Mouse (Mus musculus): ENCODE data around the gene Tbc1d22a. TPM values are rescaled to one million over a fixed set of nuclear protein-coding genes. Genes with fewer than 3 reads are reported as not detected.

Tbc1d22a gene
- polyA plus RNA-seq, 1 experiment from 2014 or later = 12.4 TPM

GRCm38 (mm10) chr15:86362306-86363150 is 148.3 kb downstream of the Tbc1d22a start:
- no peaks in the 10 kb centered on the region for H3K36me3 ChIP-seq
- H3K4me2 ChIP-seq = no peak overlapping the region
- H3K4me3 ChIP-seq = no peak overlapping the region
- H3K27ac ChIP-seq = no peak overlapping the region
- 70% methylated on average over 10 of the region's 10 CpGs for WGBS
- ATAC-seq (ENCODE audit: insufficient number of reproducible peaks, low FRiP score, low TSS enrichment, low read depth) = no peak
- H3K27me3 ChIP-seq = no peaks in the 10 kb centered on the region
- no peaks in the 10 kb centered on the region for H3K9me3 ChIP-seq
- H3K9ac ChIP-seq = no peak overlapping the region
- H3K4me1 ChIP-seq = peaks cover 5% of the 10 kb centered on the region; the same call in 1 of the 2 replicates

- Histone ChIP-seq H3K4me3 (no peak overlapping the region), H3K36me3 (no peaks in the 10 kb centered on the region), H3K9ac (no peak overlapping the region), H3K27me3 (no peaks in the 10 kb centered on the region), H3K9me3 (no peaks in the 10 kb centered on the region), H3K27ac (no peak overlapping the region), H3K4me1 (peaks cover 14% of the 10 kb centered on the region), H3K4me2 (no peak overlapping the region)
- WGBS = 85% methylated on average over 4 of the region's 4 CpGs
- no peak for ATAC-seq (ENCODE audit: insufficient number of reproducible peaks, low FRiP score, low TSS enrichment, low read depth)
Measured at GRCm38 (mm10) chr15:86363841-86364295, 149.6 kb downstream of the Tbc1d22a start.

GRCm38 (mm10) chr15:86364948-86365658 is 150.8 kb downstream of the Tbc1d22a start:
- no peaks in the 10 kb centered on the region for H3K9me3 ChIP-seq
- no peak overlapping the region for H3K27ac ChIP-seq
- no peaks in the 10 kb centered on the region for H3K27me3 ChIP-seq
- no peak for ATAC-seq (ENCODE audit: insufficient number of reproducible peaks, low FRiP score, low TSS enrichment, low read depth)
- H3K4me1 ChIP-seq = peaks cover 14% of the 10 kb centered on the region
- H3K9ac ChIP-seq = no peak overlapping the region
- H3K4me2 ChIP-seq = no peak overlapping the region
- H3K36me3 ChIP-seq = no peaks in the 10 kb centered on the region
- 87% methylated on average over 10 of the region's 10 CpGs for WGBS
- H3K4me3 ChIP-seq = no peak overlapping the region

- no peak for ATAC-seq (ENCODE audit: insufficient number of reproducible peaks, low FRiP score, low TSS enrichment, low read depth)
- 78% methylated on average over 4 of the region's 4 CpGs for WGBS
Measured at GRCm38 (mm10) chr15:86366726-86367125, 152.5 kb downstream of the Tbc1d22a start.

GRCm38 (mm10) chr15:86367247-86367646 is 153.0 kb downstream of the Tbc1d22a start:
- 61% methylated on average over 8 of the region's 8 CpGs for WGBS
- Histone ChIP-seq H3K27ac (0 out of 2 replicates have a peak overlapping the region, but pooled peaks have one; percentile 64), H3K4me2 (no peak overlapping the region), H3K9ac (no peak overlapping the region), H3K4me1 (peaks cover 14% of the 10 kb centered on the region), H3K9me3 (no peaks in the 10 kb centered on the region), H3K4me3 (no peak overlapping the region), H3K27me3 (no peaks in the 10 kb centered on the region), H3K36me3 (no peaks in the 10 kb centered on the region)
- peak; percentile 7; the same call in 1 of the 2 replicates for ATAC-seq (ENCODE audit: insufficient number of reproducible peaks, low FRiP score, low TSS enrichment, low read depth)

More at GRCm38 (mm10) chr15:86366726-86367125, 152.5 kb downstream of the Tbc1d22a start:
- no peaks in the 10 kb centered on the region for H3K9me3 ChIP-seq
- no peaks in the 10 kb centered on the region for H3K36me3 ChIP-seq
- no peak overlapping the region for H3K9ac ChIP-seq
- no peak overlapping the region for H3K4me3 ChIP-seq
- H3K27ac ChIP-seq = no peak overlapping the region
- H3K27me3 ChIP-seq = no peaks in the 10 kb centered on the region
- no peak overlapping the region for H3K4me2 ChIP-seq
- H3K4me1 ChIP-seq = peaks cover 14% of the 10 kb centered on the region

- no peak for ATAC-seq (ENCODE audit: insufficient number of reproducible peaks, low FRiP score, low TSS enrichment, low read depth)
- no peak overlapping the region for H3K9ac ChIP-seq
- peaks cover 21% of the 10 kb centered on the region for H3K4me1 ChIP-seq
Measured at GRCm38 (mm10) chr15:86370846-86371245, 156.6 kb downstream of the Tbc1d22a start.

GRCm38 (mm10) chr15:86375262-86375661 is 161.0 kb downstream of the Tbc1d22a start:
- Histone ChIP-seq H3K4me3 (no peak overlapping the region), H3K36me3 (no peaks in the 10 kb centered on the region), H3K27ac (no peak overlapping the region), H3K4me1 (peaks cover 10% of the 10 kb centered on the region; the same call in 1 of the 2 replicates), H3K27me3 (no peaks in the 10 kb centered on the region), H3K9me3 (no peaks in the 10 kb centered on the region), H3K9ac (no peak overlapping the region), H3K4me2 (no peak overlapping the region)
- 48% methylated on average over 3 of the region's 3 CpGs for WGBS
- ATAC-seq (ENCODE audit: insufficient number of reproducible peaks, low FRiP score, low TSS enrichment, low read depth) = no peak

More at GRCm38 (mm10) chr15:86370846-86371245, 156.6 kb downstream of the Tbc1d22a start:
- 80% methylated on average over 3 of the region's 3 CpGs for WGBS
- H3K9me3 ChIP-seq = no peaks in the 10 kb centered on the region
- no peaks in the 10 kb centered on the region for H3K27me3 ChIP-seq
- no peaks in the 10 kb centered on the region for H3K36me3 ChIP-seq
- H3K4me3 ChIP-seq = no peak overlapping the region
- no peak overlapping the region for H3K27ac ChIP-seq
- H3K4me2 ChIP-seq = no peak overlapping the region

- Histone ChIP-seq H3K27me3 (no peaks in the 10 kb centered on the region), H3K4me3 (no peak overlapping the region), H3K9ac (no peak overlapping the region), H3K9me3 (no peaks in the 10 kb centered on the region), H3K27ac (no peak overlapping the region), H3K4me1 (peaks cover 10% of the 10 kb centered on the region; the same call in 1 of the 2 replicates), H3K4me2 (no peak overlapping the region), H3K36me3 (no peaks in the 10 kb centered on the region)
- ATAC-seq (ENCODE audit: insufficient number of reproducible peaks, low FRiP score, low TSS enrichment, low read depth) = no peak
- WGBS = 70% methylated on average over 6 of the region's 6 CpGs
Measured at GRCm38 (mm10) chr15:86375860-86376394, 161.7 kb downstream of the Tbc1d22a start.

- H3K27ac ChIP-seq = no peak overlapping the region
- H3K4me3 ChIP-seq = no peak overlapping the region
- H3K9ac ChIP-seq = no peak overlapping the region
- 68% methylated on average over 5 of the region's 5 CpGs for WGBS
- H3K36me3 ChIP-seq = no peaks in the 10 kb centered on the region
- H3K4me1 ChIP-seq = no peaks in the 10 kb centered on the region
- H3K27me3 ChIP-seq = no peaks in the 10 kb centered on the region
- no peak for ATAC-seq (ENCODE audit: insufficient number of reproducible peaks, low FRiP score, low TSS enrichment, low read depth)
- H3K4me2 ChIP-seq = no peak overlapping the region
- H3K9me3 ChIP-seq = no peaks in the 10 kb centered on the region
Measured at GRCm38 (mm10) chr15:86383278-86383677, 169.0 kb downstream of the Tbc1d22a start.

- WGBS = 28% methylated on average over 2 of the region's 2 CpGs
- no peaks in the 10 kb centered on the region for H3K27me3 ChIP-seq
- no peak for ATAC-seq (ENCODE audit: insufficient number of reproducible peaks, low FRiP score, low TSS enrichment, low read depth)
- H3K36me3 ChIP-seq = no peaks in the 10 kb centered on the region
- no peaks in the 10 kb centered on the region for H3K4me1 ChIP-seq
- no peak overlapping the region for H3K4me3 ChIP-seq
- H3K9ac ChIP-seq = no peak overlapping the region
- no peak overlapping the region for H3K4me2 ChIP-seq
- H3K27ac ChIP-seq = no peak overlapping the region
- no peaks in the 10 kb centered on the region for H3K9me3 ChIP-seq
Measured at GRCm38 (mm10) chr15:86385436-86385835, 171.2 kb downstream of the Tbc1d22a start.

- Histone ChIP-seq H3K27ac (no peak overlapping the region), H3K4me3 (no peak overlapping the region), H3K9ac (no peak overlapping the region), H3K4me2 (no peak overlapping the region), H3K9me3 (no peaks in the 10 kb centered on the region), H3K4me1 (no peaks in the 10 kb centered on the region), H3K27me3 (no peaks in the 10 kb centered on the region), H3K36me3 (no peaks in the 10 kb centered on the region)
- WGBS = 83% methylated on average over 8 of the region's 8 CpGs
- ATAC-seq (ENCODE audit: insufficient number of reproducible peaks, low FRiP score, low TSS enrichment, low read depth) = no peak
Measured at GRCm38 (mm10) chr15:86386325-86386724, 172.1 kb downstream of the Tbc1d22a start.

- Histone ChIP-seq H3K27ac (no peak overlapping the region), H3K4me1 (no peaks in the 10 kb centered on the region), H3K4me3 (no peak overlapping the region), H3K9ac (no peak overlapping the region), H3K27me3 (no peaks in the 10 kb centered on the region), H3K4me2 (no peak overlapping the region), H3K36me3 (no peaks in the 10 kb centered on the region), H3K9me3 (no peaks in the 10 kb centered on the region)
- WGBS = 75% methylated on average over 3 of the region's 3 CpGs
- no peak for ATAC-seq (ENCODE audit: insufficient number of reproducible peaks, low FRiP score, low TSS enrichment, low read depth)
Measured at GRCm38 (mm10) chr15:86388597-86388996, 174.3 kb downstream of the Tbc1d22a start.

Measured in limb, embryonic 15.5 days (tissue).